Mouse (Mus musculus) layer of hippocampus, postnatal 14 days (tissue): ENCODE data around the gene 2410015M20Rik. TPM values are rescaled to one million over a fixed set of nuclear protein-coding genes. Genes with fewer than 3 reads are reported as not detected.

Experiments used
- DNase-seq, 2 experiments: peaks; one replicate each; pipeline ENCODE4 v3.0.0; 2021 to 2022; ENCODE audit warnings: low spot score in 2 of 2, mixed read lengths in 1 of 2
- total RNA-seq, 2 experiments: library from RNA; stranded (reverse); gene quantifications; 2 replicates each; pipeline ENCODE4 v1.2.3; 2021

2410015M20Rik gene
- total RNA-seq, 2 experiments from 2014 or later, result 151 to 160 TPM

DNA sequence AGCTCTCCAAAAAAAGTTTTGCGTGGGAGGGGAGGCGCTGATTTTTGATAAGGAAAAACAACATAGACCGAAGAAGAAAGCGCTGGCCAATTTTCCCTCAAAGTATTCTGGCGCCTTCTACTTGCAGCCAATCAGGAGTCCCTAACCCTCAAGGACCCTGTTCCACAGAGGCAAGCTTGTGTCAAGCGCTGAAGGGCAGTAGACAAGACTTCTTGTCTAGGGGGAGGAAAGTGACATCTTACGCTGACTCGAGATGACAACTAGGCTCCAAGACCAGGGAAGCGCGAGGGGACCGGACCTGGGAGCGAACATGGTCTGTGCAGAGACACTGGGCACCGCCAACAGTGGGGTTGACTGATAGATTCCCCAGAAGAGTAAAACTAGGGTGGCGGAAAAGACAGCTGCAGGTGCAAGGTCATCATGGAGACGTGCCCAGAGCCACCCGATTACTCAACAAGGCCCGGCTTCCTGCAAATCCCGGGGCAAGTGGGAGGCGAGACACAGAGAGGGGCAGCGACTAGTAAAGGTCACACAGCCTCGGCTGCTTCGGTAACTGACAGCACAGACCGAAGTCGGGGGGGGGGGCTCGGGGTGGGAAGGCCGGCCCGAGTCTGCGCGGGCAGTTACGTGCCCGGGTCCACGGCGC, 25.8 kb downstream of the 2410015M20Rik start:
- DNase-seq, result peak; percentile 29 to 49

DNA sequence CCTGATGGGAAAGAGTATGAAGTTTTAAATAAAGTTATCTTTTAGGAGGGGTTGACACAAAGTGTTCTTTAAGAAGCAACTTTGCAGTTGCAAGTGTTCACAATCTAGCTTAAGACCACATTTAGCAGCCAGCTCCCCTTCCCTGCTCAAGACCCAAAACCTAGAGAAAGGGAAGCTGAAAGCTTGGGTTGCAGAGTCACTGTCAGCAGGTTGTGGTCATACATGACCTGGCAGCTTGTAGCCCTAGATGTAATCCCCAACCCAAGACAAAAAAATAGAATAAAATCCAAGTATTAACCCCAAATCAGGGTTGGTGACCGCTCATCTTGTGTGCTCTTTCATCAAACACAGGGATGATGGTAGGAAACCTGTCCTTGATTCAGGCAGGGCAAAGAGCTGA, 26.5 kb downstream of the 2410015M20Rik start:
- no peak for DNase-seq

DNA sequence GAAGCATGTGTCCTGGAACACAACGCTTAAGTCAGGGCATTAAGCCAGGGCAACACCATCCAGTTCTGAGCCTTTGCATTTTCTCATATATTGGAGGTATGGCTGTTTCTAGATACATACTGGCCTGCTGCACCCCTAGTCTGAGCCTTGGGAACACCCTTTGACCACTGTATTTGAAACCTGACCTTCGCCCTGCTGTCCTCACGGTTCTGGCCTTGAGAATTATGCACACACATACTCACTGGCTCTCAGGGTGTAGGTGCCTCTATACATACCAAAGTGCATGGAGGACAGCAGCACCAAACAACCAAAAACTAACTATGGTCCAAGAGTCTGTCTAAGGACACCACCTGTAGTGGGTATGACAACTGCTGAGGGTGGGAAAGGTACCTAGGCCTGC, 36.6 kb downstream of the 2410015M20Rik start:
- no peak for DNase-seq

DNA sequence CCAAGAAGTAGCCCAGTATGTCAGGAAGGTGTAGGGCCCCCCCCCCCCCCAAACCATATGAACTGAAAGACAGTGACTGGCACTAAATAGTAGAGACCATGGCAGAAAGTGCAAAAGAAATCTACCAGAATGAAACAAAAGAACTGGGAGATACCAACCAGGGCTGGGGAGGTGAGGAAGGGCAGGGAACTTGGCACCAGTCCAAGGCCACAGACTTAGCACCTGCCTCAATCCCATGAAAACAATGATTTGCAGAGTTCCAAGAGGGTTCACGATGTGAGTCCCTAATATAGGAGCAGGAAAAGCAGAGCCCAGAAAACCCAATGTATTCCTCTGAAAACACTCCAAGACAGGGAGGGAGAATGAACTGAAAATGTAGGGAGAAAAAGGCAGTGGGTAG, 37.4 kb downstream of the 2410015M20Rik start:
- no peak for DNase-seq

DNA sequence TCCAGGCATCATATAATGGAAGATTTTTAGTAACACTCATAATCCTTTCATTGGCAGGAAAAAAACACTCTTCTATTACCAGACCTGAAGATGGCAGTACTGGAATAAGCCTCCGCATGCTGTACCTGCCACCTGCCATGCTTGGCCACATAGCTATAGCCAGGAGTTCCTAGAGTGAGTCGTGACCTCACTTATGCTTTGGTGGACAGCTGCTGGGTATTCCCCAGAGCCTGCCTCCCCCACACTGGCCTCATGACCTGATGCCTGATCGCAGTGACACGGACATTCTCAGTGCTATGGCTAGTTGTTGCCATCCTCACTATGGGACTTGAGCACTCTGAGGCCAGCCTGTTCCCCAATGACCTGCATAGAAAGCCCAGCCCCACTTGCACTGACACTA, 39.3 kb downstream of the 2410015M20Rik start:
- no peak for DNase-seq

DNA sequence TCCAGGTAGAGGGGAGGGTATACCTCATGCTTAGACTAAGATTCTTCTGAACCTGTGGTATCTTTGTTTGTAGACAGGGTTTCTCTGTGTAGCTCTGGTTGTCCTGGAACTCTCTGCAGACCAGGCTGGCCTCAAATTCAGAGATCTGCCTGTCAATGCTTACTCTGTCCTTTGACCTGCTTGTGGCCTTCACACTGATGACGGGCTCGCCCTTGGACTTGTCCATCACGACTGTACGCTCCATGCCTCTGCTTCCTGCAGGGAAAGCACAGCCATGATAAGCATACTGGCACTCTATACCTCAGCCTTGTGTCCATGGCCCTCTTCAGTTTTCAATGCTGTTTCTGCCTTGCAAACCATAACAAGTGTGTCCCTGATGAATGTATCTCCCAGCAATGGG, 42.2 kb downstream of the 2410015M20Rik start:
- no peak for DNase-seq

DNA sequence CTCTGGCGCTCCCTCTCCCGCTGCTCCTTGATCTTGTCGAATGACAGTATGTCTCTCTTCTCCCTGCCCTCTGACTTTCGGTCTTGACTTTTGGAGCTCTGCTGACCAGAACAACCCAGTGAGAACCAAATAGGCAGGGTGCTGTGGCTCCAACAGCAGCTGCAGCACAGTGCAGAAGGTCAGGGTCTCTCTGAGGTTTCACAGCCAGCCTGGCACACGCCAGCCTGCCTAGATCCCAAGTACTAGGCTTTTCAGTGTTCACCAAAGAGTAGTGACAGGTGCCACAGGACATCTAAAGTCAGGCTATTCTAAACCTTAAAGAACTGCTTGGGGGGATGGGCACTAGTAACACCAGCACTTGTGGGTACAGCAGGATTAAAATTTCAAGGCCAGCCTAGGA, 42.7 kb downstream of the 2410015M20Rik start:
- DNase-seq, result no peak

DNA sequence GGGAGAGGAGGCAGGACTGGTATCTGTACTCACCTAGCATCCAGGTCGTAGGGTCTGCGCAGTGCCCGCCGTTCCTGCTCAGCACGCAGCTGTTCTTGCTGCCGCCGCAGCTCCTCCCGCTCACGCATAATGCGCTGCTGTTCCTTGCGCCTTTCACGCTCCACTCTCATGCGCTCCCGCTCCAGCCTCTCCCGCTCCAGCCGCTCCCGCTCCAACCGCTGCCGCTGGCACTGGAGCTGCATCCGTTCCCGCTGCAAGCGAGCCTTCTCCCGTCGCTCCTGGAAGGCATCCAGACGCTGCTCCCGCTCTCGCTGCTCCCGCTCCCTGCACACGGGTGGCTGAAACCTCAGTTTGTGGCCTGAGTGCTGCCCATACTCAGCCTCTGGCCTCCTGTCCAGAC, 43.3 kb downstream of the 2410015M20Rik start:
- no peak for DNase-seq

DNA sequence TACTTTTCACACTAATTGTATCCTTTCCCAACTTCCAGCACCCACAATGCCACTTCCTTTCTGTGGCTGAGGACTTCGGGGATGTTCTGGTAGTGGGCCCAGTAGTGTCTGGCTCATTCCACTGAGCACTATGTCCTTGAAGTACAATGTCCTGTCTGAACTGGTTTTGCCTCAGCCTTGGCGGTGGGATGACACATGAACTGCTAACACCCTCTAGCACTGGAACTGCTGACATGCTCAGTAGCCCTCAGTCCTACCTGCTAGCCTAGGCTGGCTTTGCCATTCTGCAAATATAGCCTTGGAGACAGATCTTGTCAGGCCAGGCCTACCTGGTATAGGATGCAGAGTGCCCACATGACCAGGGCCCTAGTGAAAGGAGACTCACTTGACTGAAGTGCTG, 47.7 kb downstream of the 2410015M20Rik start:
- DNase-seq, result no peak

DNA sequence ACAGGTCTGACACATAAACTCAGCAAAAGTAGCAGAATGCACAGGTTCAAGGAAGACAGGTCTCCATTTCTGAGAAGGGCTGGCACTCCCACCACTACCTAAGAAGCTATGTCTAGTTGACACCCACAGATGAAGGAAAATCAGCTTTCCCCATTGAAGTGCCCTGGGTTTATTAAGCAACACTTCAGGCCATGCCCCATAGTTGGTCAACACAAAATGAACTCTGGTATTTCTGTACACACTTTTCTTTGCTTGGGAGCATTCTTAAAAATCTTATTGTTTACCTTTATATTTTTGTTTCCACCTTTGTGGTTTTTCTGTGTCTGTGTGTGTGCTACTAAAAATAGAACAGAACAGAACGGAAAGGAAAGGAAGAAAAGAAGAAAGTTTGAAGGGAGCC, 49.4 kb downstream of the 2410015M20Rik start:
- DNase-seq, result no peak

DNA sequence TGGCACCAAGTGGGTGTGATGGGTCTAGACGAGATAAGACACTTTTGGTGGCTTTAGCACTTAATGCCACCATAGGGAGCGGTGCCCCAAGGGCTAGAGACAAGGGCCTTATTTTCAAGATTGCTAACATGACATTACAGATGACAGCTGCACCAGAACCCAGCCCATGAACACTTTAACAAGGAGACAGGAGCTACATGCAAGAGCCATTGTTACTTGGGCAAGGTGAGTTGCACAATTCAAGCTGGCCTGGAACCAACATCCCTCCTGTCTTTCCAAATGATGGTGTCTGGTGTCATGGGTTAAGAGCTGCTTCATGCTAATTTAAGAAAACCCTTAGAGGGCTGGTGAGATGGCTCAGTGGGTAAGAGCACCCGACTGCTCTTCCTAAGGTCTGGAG, 50.2 kb downstream of the 2410015M20Rik start:
- DNase-seq, result no peak

DNA sequence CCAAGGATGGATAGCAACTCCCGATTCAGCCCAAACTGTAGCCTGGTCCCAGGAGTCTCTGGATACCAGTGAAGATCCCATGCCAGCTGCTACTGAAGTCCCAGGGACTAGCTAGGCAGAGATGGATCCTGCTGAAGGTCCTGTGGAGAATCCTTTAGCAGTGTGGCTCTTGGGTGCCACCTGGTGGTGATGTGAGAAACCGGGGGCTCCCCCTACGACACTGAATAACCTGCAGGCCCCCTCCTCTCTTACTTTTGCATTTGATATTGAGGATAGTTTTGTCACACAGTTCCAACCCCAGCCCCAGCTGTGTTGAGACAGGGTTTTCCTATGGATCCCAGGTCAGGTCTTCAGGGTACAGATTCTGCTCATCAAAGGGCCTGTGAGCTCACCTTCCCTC, 51.1 kb downstream of the 2410015M20Rik start:
- peak; percentile 66 to 71 for DNase-seq

Other genes with a start within 250 kb of the 2410015M20Rik start
- 100 to 1,000 TPM; 771 to 772 TPM for gene Ptprs, start 133.3 kb downstream of the 2410015M20Rik start, total RNA-seq
- gene Znrf4, start 97.3 kb downstream of the 2410015M20Rik start, total RNA-seq, result not detected
- 1 to 10 TPM; 1.9 to 2.1 TPM for gene Gm20219, start 55.4 kb downstream of the 2410015M20Rik start, total RNA-seq
- gene Safb2, start 25.2 kb downstream of the 2410015M20Rik start, total RNA-seq, result 100 to 1,000 TPM; 127 TPM
- 100 to 1,000 TPM; 131 to 147 TPM for gene Safb, start 24.9 kb downstream of the 2410015M20Rik start, total RNA-seq
- gene Rpl36, start 3.6 kb upstream of the 2410015M20Rik start, total RNA-seq, result 100 to 1,000 TPM; 403 to 409 TPM
- 10 to 100 TPM; 65.4 to 68.3 TPM for gene Lonp1, start 17.1 kb upstream of the 2410015M20Rik start, total RNA-seq
- gene Catsperd, start 18.4 kb upstream of the 2410015M20Rik start, total RNA-seq, result under 1 TPM; 0.48 to 0.86 TPM
- gene Ranbp3, start 63.5 kb upstream of the 2410015M20Rik start, total RNA-seq, result 10 to 100 TPM; 83.9 to 85.3 TPM
- 100 to 1,000 TPM; 220 to 270 TPM for gene Ndufa11, start 108.0 kb upstream of the 2410015M20Rik start, total RNA-seq
- 10 to 100 TPM; 10.4 to 12.5 TPM for gene Vmac, start 108.3 kb upstream of the 2410015M20Rik start, total RNA-seq
- gene Nrtn, start 147.8 kb upstream of the 2410015M20Rik start, total RNA-seq, result 1 to 10 TPM; 2.1 to 3.0 TPM
- gene Dus3l, start 155.0 kb upstream of the 2410015M20Rik start, total RNA-seq, result 10 to 100 TPM; 60.9 to 66.3 TPM
- under 1 TPM; 0.35 to 0.57 TPM for gene Prr22, start 160.5 kb upstream of the 2410015M20Rik start, total RNA-seq
- gene Rfx2, start 221.2 kb upstream of the 2410015M20Rik start, total RNA-seq, result 1 to 10 TPM; 3.0 to 4.2 TPM